Mouse (Mus musculus): ENCODE results near the gene Ngef.
"Not testable (repeated sequence)": the region's sequence is repeated elsewhere in the genome, so short reads cannot be mapped to it uniquely, and the experiment has no call there.

The Ngef gene

GRCm38 (mm10) chr1:87475076-87475895 lies 98.4 kb downstream of the Ngef start:
- DNase-seq (ENCODE audit: low read depth, low spot score): no peak

- no peak for DNase-seq (ENCODE audit: low read depth, low spot score)
Observed at GRCm38 (mm10) chr1:87472576-87472975, 101.1 kb downstream of the Ngef start.

- no peak for DNase-seq (ENCODE audit: low read depth, low spot score)
Observed at GRCm38 (mm10) chr1:87471914-87472313, 101.8 kb downstream of the Ngef start.

- DNase-seq (ENCODE audit: low read depth, low spot score): not testable (repeated sequence)
Observed at GRCm38 (mm10) chr1:87469971-87470370, 103.7 kb downstream of the Ngef start, which contains the start of gene Snorc. TSS of gene Snorc (plus strand) at chr1:87470271.

- peak; percentile 35 for DNase-seq (ENCODE audit: low read depth, low spot score)
Observed at GRCm38 (mm10) chr1:87468321-87468720, 105.3 kb downstream of the Ngef start.

GRCm38 (mm10) chr1:87467469-87467868 lies 106.2 kb downstream of the Ngef start:
- peak; percentile 10 for DNase-seq (ENCODE audit: low read depth, low spot score)

- DNase-seq (ENCODE audit: low read depth, low spot score): peak; percentile 20
Observed at GRCm38 (mm10) chr1:87459856-87460255, 113.8 kb downstream of the Ngef start.

GRCm38 (mm10) chr1:87458045-87458444 lies 115.6 kb downstream of the Ngef start:
- DNase-seq (ENCODE audit: low read depth, low spot score): no peak

GRCm38 (mm10) chr1:87456425-87456824 lies 117.2 kb downstream of the Ngef start:
- DNase-seq (ENCODE audit: low read depth, low spot score): no peak

GRCm38 (mm10) chr1:87449432-87449831 lies 124.2 kb downstream of the Ngef start:
- no peak for DNase-seq (ENCODE audit: low read depth, low spot score)

- DNase-seq (ENCODE audit: low read depth, low spot score): peak; percentile 79
Observed at GRCm38 (mm10) chr1:87447183-87448104, 126.2 kb downstream of the Ngef start.

GRCm38 (mm10) chr1:87436583-87436982 lies 137.1 kb downstream of the Ngef start:
- DNase-seq (ENCODE audit: low read depth, low spot score): no peak

- DNase-seq (ENCODE audit: low read depth, low spot score): no peak
Observed at GRCm38 (mm10) chr1:87435125-87435524, 138.5 kb downstream of the Ngef start.
